In genomic region chr8:83165235-83165930, GRCm38 (mm10) we compare ENCODE assay signal across 8 mouse cellular contexts. TPM values are rescaled to one million over a fixed set of nuclear protein-coding genes. Genes with fewer than 3 reads are reported as not detected.
DNase-seq lines count a peak whose midpoint lies in the region; ATAC-seq and TF ChIP-seq lines count a peak whose summit lies in the region.

Tbc1d9 (plus strand) TSS chr8:83165352.

- H3K4me1 ChIP-seq in hindbrain, embryonic 14.5 days (replicated peaks; ENCODE audit: control insufficient read depth, insufficient read depth, low read length): peaks cover 31% of the 10 kb centered on the region

- WGBS in hindbrain, embryonic 14.5 days: under 1% methylated on average over 61 of the region's 63 CpGs

- H3K27ac ChIP-seq in gastrocnemius, adult 2 months: peak within 1 kb of the TSS; percentile 78
- H3K27ac ChIP-seq in hindbrain, embryonic 14.5 days: peak within 1 kb of the TSS; percentile 94

- intact Hi-C loops in gastrocnemius, adult 2 months (cut with DNase I): no loop called here

- ATAC-seq in hindbrain, embryonic 14.5 days (ENCODE audit: low FRiP score): peak; percentile 89

- peak within 1 kb of the TSS; percentile 83 for H3K4me2 ChIP-seq in hindbrain, embryonic 14.5 days (replicated peaks)

- peak within 1 kb of the TSS; percentile 99 for H3K9ac ChIP-seq in hindbrain, embryonic 14.5 days

- TF ChIP-seq CTCF in gastrocnemius, adult 2 months (IDR thresholded peaks at IDR 0.05): peak; percentile 9; the same call in 1 of the 2 replicates

- H3K27me3 ChIP-seq in hindbrain, embryonic 14.5 days (ENCODE audit: control insufficient read depth, insufficient read depth, low read length): no peaks in the 10 kb centered on the region

- H3K9me3 ChIP-seq in hindbrain, embryonic 14.5 days (ENCODE audit: control insufficient read depth, low read length): no peaks in the 10 kb centered on the region

- peak; percentile 84 for DNase-seq in WW6 (ENCODE audit: low read depth, low spot score)
- DNase-seq in cerebellum, postnatal 4 days (ENCODE audit: low spot score in 2 of 2): peak; percentile 38 to 67
- DNase-seq in gastrocnemius, adult 2 months: peak; percentile 74
- peak; percentile 77 for DNase-seq in hindbrain, embryonic 14.5 days (ENCODE audit: low spot score)
- peak; percentile 65 to 71 for DNase-seq in layer of hippocampus, postnatal 36 days
- peak; percentile 71 for DNase-seq in lung, postnatal 10 days
- DNase-seq in ovary, postnatal 14 days (ENCODE audit: low spot score): peak; percentile 36
- DNase-seq in thymus, postnatal 4 days: peak; percentile 38

- peak within 1 kb of the TSS; percentile 71 for H3K4me3 ChIP-seq in gastrocnemius, adult 2 months
- peak within 1 kb of the TSS; percentile 92 for H3K4me3 ChIP-seq in hindbrain, embryonic 14.5 days (replicated peaks; ENCODE audit: low read length)

- H3K36me3 ChIP-seq in hindbrain, embryonic 14.5 days (replicated peaks; ENCODE audit: control insufficient read depth, insufficient read depth): no peaks in the 10 kb centered on the region

RNA-seq across cellular contexts. Expression of gene Tbc1d9, which starts in this region (rescaled TPM):
- 1 to 10 TPM in 1 of 2 experiments, under 1 TPM in 1; 0.46 to 1.1 TPM for total RNA-seq in gastrocnemius, adult 2 months (2021)
- 23.0 and 26.3 TPM in 2 replicates for polyA plus RNA-seq in hindbrain, embryonic 14.5 days (2014; fragmentation: Nextera tagmentation; extraction: Ambion mirVana)
- total RNA-seq in layer of hippocampus, postnatal 36 days (2021): 10 to 100 TPM; 65.0 to 65.7 TPM

Comparison
In these comparisons a context has a peak if more than half of its experiments do, and no peak if none do; other contexts are left out.
1. Peak in every context shown above with its lines: DNase-seq, ATAC-seq, H3K4me3 ChIP-seq and H3K27ac ChIP-seq.
2. RNA of gene Tbc1d9 (total RNA-seq): 65.0 to 65.7 TPM in layer of hippocampus, postnatal 36 days; 0.46 to 1.1 TPM in gastrocnemius, adult 2 months; every median in the first group is over 10 times any median in the second.